Mouse (Mus musculus): Measurements from ENCODE around the gene Spc25.

GRCm38 (mm10) chr2:69206523-69206922, 529 bp upstream of the Spc25 start:
- TF ChIP-seq POLR2A (IDR thresholded peaks at IDR 0.05; ENCODE audit: insufficient read depth, low read depth, low read length): no peak
- TF ChIP-seq CTCF (IDR thresholded peaks at IDR 0.05; ENCODE audit: insufficient read depth, low read depth, low read length): no peak
